Mouse (Mus musculus) spleen, adult 2 months (tissue): ENCODE measurements around the gene Rufy3. TPM values are rescaled to one million over a fixed set of nuclear protein-coding genes. Genes with fewer than 3 reads are reported as not detected.

Source experiments
- DNase-seq, 2 experiments: peaks; one replicate each; pipeline versions ENCODE4 v3.0.0 to v3.0.0-alpha.2; 2012 to 2021; ENCODE audit warnings: low spot score in 2 of 2, low read depth in 1 of 2
- H3K27ac ChIP-seq: fragments of 200-500 bp; 2 replicates; pipeline ENCODE4 v1.5.1; 2012; ENCODE audit warnings: low read length, inconsistent platforms; ENCODE audit not compliant: insufficient read depth
- H3K27me3 ChIP-seq: fragments of 200-500 bp; 2 replicates; pipeline ENCODE4 v1.6.1; 2012; ENCODE audit warnings: mild to moderate bottlenecking, moderate library complexity, low read length, inconsistent platforms; ENCODE audit not compliant: control insufficient read depth, insufficient read depth
- H3K36me3 ChIP-seq: fragments of 200-500 bp; 2 replicates; pipeline ENCODE4 v1.6.1; 2012; ENCODE audit warnings: mild to moderate bottlenecking, low read length, inconsistent platforms; ENCODE audit not compliant: control insufficient read depth, insufficient read depth
- H3K4me1 ChIP-seq: fragments of 200-500 bp; 2 replicates; pipeline ENCODE4 v1.6.1; 2011; ENCODE audit warnings: inconsistent platforms; ENCODE audit not compliant: control insufficient read depth, insufficient read depth, insufficient read length
- H3K4me3 ChIP-seq: fragments of 200-500 bp; 2 replicates; pipeline ENCODE4 v1.5.1; 2011; ENCODE audit warnings: mild to moderate bottlenecking, inconsistent platforms; ENCODE audit not compliant: insufficient read depth, insufficient read length; ENCODE audit errors: extremely low read depth
- CTCF ChIP-seq: fragments of 200-500 bp; IDR thresholded peaks from 2 replicates; pipeline ENCODE4 v1.5.1; 2011; ENCODE audit warnings: mild to moderate bottlenecking, inconsistent platforms; ENCODE audit not compliant: insufficient read depth, insufficient read length, insufficient replicate concordance; ENCODE audit errors: extremely low read depth
- POLR2A ChIP-seq: fragments of 200-500 bp; IDR thresholded peaks from 2 replicates; pipeline ENCODE4 v1.6.1; 2011; ENCODE audit warnings: low read depth, low read length, inconsistent platforms
- WGBS: fragments of 180-500 bp; shearing (Covaris S2); methylation state at CpG from one replicate; pipeline ENCODE4 v1.1.7; 2018; 5-methylcytosine and 5-hydroxymethylcytosine counted together
- polyA plus RNA-seq: library from polyadenylated mRNA; depleted of rRNA; stranded (reverse); fragments of >200 nt; gene quantifications from 2 replicates; pipeline ENCODE4 v1.2.3, GENCODE M21; 2012; rRNA removed

Gene Rufy3
- polyA plus RNA-seq, 1 experiment = 3.7 TPM

DNA sequence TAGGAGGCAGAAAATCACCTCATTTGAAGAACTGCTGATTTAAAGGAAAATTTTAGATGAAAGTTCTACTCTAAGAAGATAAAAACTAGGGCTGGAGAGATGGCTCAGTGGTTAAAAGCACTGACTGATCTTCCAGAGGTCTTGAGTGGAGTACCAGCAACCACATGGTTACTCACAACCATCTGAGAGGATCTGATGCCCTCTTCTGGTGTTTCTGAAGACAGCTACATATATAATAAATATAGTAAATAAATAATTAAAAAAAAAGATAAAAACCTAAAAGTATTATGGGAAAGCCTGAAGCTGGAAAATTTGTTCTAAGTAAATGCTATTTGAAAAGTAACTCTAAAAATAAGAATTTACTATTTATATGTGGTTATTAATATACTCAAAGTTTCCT lies 128.2 kb downstream of the Rufy3 start:
- H3K36me3 ChIP-seq = no peaks in the 10 kb centered on the region
- DNase-seq = no peak
- H3K27ac ChIP-seq = no peak overlapping the region
- no peaks in the 10 kb centered on the region for H3K4me1 ChIP-seq
- TF ChIP-seq CTCF = no peak
- no peak for TF ChIP-seq POLR2A
- no peaks in the 10 kb centered on the region for H3K27me3 ChIP-seq
- H3K4me3 ChIP-seq = no peak overlapping the region

DNA sequence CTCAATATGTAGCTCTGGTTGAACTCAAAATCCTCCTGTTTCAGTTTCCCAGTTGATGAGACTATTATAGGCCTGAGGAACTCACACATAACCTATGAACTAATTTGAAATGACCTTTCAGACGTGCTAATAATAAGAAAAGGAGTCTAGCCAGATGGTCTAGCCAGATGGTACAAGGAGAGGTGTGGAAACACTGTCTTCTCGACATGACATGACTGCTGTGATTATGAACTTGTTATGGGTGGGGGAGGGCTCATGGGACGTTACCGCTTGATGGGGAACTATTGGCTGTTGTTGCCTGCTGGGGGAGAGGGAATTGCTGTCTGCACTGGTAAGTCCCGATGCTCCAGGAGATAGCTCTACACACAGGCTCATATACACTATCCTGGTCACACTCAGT lies 132.5 kb downstream of the Rufy3 start:
- TF ChIP-seq CTCF (no peak), POLR2A (no peak)
- Histone ChIP-seq H3K36me3 (no peaks in the 10 kb centered on the region), H3K4me3 (no peak overlapping the region), H3K27ac (no peak overlapping the region), H3K27me3 (no peaks in the 10 kb centered on the region), H3K4me1 (no peaks in the 10 kb centered on the region)
- no peak for DNase-seq
- 81% methylated on average over 5 of the region's 5 CpGs for WGBS

- no peak for TF ChIP-seq CTCF
- TF ChIP-seq POLR2A = no peak
- no peaks in the 10 kb centered on the region for H3K36me3 ChIP-seq
- 88% methylated on average over 4 of the region's 4 CpGs for WGBS
- H3K4me1 ChIP-seq = no peaks in the 10 kb centered on the region
- H3K4me3 ChIP-seq = no peak overlapping the region
- H3K27me3 ChIP-seq = no peaks in the 10 kb centered on the region
- no peak overlapping the region for H3K27ac ChIP-seq
- no peak for DNase-seq
These were observed 134.5 kb downstream of the Rufy3 start for GRCm38 (mm10) chr5:88699251-88699913.

Other genes starting within 250 kb of the Rufy3 start
- gene Prol1, start 247.7 kb upstream of the Rufy3 start, polyA plus RNA-seq = not detected in 2 replicates
- gene Amtn, start 188.9 kb upstream of the Rufy3 start, polyA plus RNA-seq = not detected in 2 replicates
- gene Ambn, start 109.0 kb upstream of the Rufy3 start, polyA plus RNA-seq = not detected in 2 replicates
- gene Enam, start 77.1 kb upstream of the Rufy3 start, polyA plus RNA-seq = not detected in 2 replicates
- 383 and 430 TPM in 2 replicates for gene Jchain, start 37.1 kb upstream of the Rufy3 start, polyA plus RNA-seq
- 9.3 and 14.0 TPM in 2 replicates for gene Utp3, start 10.6 kb upstream of the Rufy3 start, polyA plus RNA-seq
- gene Grsf1, start 111.1 kb downstream of the Rufy3 start, polyA plus RNA-seq = 12.0 and 18.6 TPM in 2 replicates
- 1.1 and 1.3 TPM in 2 replicates for gene Mob1b, start 155.8 kb downstream of the Rufy3 start, polyA plus RNA-seq
- 6.7 and 8.6 TPM in 2 replicates for gene Dck, start 200.0 kb downstream of the Rufy3 start, polyA plus RNA-seq